Mouse (Mus musculus) lung, postnatal 0 days (tissue): Measurements from ENCODE around the gene Rpp14.

Experiments used
- CTCF ChIP-seq: IDR thresholded peaks from 2 replicates; pipeline ENCODE4 v1.5.1; 2016; ENCODE audit warnings: antibody characterized with exemption, mild to moderate bottlenecking
- EP300 ChIP-seq: IDR thresholded peaks from 2 replicates; pipeline ENCODE4 v1.6.1; 2016; ENCODE audit warnings: antibody characterized with exemption, mild to moderate bottlenecking, control low read depth

DNA sequence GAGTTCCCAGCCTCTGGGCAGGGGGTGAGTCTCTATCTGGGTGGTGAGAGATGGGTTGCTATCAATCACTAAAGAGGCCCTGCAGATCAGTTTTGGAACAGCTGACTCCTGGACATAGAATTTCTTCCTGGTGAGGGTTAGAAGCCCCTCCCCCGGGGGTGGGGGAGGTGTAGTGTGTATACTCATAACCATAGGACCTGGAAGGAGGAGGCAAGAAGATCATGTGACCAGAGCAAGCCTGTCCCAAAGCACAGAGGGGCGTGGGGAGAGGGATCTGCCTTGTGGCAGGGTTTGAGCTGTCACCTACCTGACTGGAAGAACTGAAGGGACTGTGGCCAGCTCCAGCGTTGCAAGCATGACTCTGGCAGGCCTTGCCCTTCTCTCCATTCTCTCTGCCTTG, 18.1 kb upstream of the Rpp14 start:
- TF ChIP-seq CTCF (no peak), EP300 (no peak)
